Mouse (Mus musculus) lung, postnatal 36 days (tissue): ENCODE data around the gene Scamp5.
"Not testable (repeated sequence)": the region's sequence is repeated elsewhere in the genome, so short reads cannot be mapped to it uniquely, and the experiment has no call there.

Source experiments
- DNase-seq: peaks from one replicate; pipeline ENCODE4 v3.0.0; 2022; ENCODE audit warnings: mixed read lengths

Gene Scamp5

GRCm38 (mm10) chr9:57449715-57450114 is 18.1 kb downstream of the Scamp5 start:
- no peak for DNase-seq

- no peak for DNase-seq
These were observed 27.2 kb downstream of the Scamp5 start for GRCm38 (mm10) chr9:57440620-57441019.

DNA sequence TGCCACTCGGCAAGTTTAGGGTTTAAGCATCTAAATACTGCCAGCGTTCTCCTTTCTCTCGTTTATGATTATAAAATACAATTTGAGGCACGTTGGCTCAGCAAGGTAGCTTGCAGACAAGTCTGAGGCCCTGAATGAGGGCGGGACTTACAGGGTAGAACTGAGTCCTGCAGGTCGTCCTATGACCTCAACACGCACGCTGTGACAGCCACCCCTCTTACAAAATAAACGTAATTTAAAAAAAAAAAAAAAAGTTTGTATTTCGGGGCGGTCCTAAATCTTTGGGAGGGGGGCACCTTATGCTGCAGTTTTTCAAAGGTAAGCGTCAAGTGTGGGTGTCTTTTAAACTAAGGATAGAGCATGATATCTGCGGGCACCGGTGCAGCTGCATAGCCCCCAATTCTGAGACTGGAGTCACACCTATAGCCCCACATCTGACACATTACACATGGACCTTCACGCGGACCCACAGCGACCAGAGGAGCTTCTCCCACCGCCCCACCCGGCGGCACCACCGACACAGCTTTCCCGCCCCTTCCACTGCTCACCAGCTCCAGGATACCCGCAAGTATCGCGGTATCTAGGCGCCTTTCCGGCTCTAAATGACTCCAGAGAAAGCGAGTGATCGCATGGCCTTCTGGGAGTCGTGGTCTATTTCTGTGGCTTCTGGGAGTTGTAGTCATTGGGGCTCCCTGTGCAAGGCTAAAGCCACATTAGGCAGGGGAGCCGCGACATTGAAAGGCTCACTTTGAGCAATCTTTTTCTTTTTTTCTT is 28.2 kb downstream of the Scamp5 start, which contains the start of gene Ppcdc:
TSS of gene Ppcdc (minus strand) at position 603 of the 774 bp plus-strand sequence.
- peak; percentile 99 for DNase-seq

DNA sequence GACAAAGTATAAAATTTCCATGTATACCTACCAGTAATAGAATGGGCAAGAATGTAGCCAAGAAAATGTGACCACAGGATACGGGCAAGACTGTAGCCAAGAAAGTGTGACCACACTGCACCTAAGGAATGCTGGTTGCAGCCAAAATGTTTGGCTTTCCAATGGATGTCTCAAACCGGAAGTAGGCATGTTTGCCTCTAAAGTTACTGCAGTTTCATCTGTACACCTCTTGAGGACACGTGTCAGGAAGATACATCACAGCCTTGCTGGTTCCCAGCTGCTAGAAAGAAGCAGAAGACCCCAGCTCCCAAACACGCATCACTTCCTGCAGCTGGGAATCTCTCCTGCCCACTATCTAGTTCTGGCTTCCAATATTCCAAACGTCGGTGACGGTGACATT is 28.8 kb downstream of the Scamp5 start:
- no peak for DNase-seq

DNA sequence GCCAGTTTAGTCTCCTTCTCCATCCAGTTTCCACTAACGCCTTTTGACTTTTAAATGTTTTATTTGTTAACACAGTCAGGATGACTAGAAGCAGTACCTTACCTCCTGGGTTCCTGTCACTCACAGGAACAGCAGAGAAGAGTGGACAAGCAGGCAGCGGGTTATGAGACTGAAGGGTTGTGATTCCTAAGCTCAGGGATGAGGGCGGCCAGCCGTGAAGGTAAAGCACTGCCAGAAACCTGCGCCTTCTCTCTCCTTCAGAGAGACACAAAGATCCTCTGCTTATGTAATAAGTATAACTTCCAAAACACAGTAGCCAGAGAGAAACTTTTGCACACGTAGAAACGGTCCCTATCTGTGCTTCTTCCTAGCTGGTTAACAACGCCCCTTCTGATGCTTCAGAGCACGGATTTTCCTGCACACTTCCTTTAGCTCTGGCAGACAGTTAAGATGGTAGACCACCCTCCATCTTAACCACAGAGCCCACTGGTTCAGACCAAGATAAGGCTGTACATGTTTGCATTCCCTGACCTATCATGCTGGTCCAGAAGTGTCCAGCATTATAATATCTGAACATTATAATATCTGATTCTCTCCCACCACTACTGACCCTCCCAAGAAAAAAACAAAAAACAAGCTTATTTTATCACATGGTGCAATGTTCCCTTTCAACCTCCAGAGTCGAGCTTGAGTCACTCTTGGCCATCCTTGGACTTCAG is 29.8 kb downstream of the Scamp5 start:
- DNase-seq: no peak

DNA sequence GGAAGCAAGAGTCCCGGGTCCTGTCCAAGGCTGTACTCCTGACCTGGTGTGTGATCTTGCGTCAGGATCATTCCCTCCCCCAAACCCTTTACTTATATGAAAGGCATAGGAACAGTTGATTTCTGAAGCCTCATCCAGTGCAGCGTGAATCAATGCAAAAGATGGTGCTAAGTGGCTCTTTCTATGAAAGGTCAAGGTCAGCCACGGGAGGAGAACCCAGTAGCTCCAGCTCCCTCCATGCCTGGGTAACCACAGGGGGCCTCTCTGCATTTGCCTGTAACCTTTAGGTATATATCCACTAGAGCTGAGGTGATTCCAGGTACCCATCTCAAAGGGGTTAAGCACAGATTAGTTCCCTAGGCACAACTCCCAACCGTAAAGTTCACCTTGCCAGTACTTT is 31.7 kb downstream of the Scamp5 start:
- no peak for DNase-seq

DNA sequence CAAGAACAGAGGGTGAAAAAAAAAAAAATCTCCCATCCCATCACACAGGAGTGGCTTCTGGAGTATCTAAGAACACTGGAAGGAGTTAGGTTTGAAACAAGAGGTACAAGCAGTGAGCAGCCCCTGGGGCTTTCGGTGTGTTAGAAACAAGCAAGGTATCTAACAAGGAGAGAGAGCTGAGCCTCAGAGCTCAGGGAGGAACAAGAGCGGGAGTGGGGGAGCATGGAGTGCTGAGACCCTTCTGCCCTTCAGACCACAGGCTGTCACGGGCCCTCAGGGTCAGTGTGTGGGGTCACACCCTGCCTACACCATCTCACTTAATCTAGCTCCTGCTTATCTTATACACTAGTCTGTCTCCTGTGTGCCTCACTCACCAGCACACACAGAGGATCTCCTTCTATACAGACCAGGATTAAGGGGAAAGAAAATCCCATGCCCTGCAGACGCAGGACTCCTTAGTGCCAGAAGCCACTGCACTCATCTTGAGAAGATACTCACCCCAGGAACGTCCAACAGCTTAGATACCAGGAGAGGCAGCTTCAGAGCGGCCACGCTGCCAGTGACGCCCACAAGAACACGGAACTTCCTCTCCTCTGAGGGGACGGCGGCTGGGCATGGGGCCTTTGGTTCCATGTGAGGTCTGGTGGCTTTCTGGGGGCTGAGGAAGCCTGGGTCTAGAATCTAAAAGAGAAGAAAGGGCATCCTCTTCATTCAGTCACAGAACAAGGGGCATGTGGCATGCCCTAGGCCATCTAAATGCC is 33.3 kb downstream of the Scamp5 start:
- DNase-seq: no peak

- DNase-seq: peak; percentile 90
These were observed 34.5 kb downstream of the Scamp5 start for GRCm38 (mm10) chr9:57433097-57434032.

- DNase-seq: no peak
These were observed 35.4 kb downstream of the Scamp5 start for GRCm38 (mm10) chr9:57432480-57432879.

- DNase-seq: peak; percentile 57
These were observed 36.7 kb downstream of the Scamp5 start for GRCm38 (mm10) chr9:57431202-57431601.

- DNase-seq: peak; percentile 42
These were observed 39.5 kb downstream of the Scamp5 start for GRCm38 (mm10) chr9:57428391-57428790.

- DNase-seq: peak; percentile 32
These were observed 39.9 kb downstream of the Scamp5 start for GRCm38 (mm10) chr9:57427937-57428336.

DNA sequence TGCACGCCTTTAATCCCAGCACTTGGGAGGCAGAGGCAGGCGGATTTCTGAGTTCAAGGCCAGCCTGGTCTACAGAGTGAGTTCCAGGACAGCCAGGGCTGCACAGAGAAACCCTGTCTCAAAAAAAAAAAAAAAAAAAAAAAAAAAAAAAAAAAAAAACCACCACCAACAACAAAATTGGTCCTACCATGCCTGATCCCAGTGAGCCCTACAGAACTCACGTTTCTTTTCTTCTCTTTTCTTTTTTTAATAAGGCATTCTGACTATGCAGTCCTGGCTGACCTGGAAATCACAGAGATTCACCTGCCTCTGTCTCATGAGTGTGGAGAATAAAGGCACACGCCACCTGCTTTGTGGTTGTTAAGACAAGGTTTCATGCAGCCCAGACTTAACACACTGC is 40.7 kb downstream of the Scamp5 start:
- not testable (repeated sequence) for DNase-seq

DNA sequence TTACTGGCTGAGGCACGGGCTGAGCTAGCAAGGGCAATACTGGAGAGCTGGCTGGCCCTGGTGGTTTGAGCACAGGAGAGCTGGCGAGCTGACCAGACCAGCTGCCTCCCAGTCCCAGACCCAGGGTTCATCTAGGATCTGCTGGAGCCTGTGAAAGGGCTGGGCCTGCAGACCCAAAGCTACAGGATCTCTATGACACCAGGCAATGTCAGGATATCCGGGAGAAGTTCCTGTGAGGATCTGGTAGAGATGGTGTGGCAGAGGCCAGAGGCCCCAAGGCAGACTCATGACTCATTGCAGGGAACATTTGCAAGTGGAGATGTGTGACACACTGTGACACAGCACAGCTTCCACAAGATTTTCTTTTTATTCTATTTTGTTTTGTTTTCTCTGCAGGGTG is 42.7 kb downstream of the Scamp5 start:
- no peak for DNase-seq

DNA sequence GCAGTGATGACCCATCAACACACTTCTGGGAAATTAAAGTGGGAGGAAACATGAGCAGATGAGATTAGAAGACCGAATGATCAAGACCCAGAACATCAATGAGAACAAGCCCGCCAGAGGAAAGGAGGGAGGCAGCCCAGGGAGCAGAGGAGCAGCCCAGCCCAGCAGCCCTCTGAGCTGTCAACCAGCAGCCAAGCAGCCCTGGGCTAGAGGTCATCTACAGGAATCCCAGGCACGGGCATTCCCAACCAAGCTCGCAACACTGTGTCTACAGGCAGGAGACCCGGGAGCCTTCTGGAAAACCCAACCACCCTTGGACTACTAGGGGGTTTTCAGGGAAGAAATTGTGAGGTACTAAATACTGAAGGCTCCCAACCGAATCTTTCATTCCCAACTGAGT is 43.8 kb downstream of the Scamp5 start:
- DNase-seq: no peak

GRCm38 (mm10) chr9:57421688-57422111 is 46.2 kb downstream of the Scamp5 start:
- no peak for DNase-seq

GRCm38 (mm10) chr9:57421121-57421571 is 46.7 kb downstream of the Scamp5 start:
- DNase-seq: peak; percentile 91

GRCm38 (mm10) chr9:57420321-57421120 is 47.3 kb downstream of the Scamp5 start:
- DNase-seq: peak; percentile 93

GRCm38 (mm10) chr9:57419521-57420267 is 48.2 kb downstream of the Scamp5 start:
- DNase-seq: no peak

GRCm38 (mm10) chr9:57417341-57417740 is 50.5 kb downstream of the Scamp5 start:
- no peak for DNase-seq
